Mouse (Mus musculus) heart, adult 18-20 months (tissue): Measurements from ENCODE around the gene Gm49425. TPM values are rescaled to one million over a fixed set of nuclear protein-coding genes. Genes with fewer than 3 reads are reported as not detected.
A peak's percentile ranks its signal among the peaks of the same experiment; 100 is the strongest.
"Not testable (repeated sequence)": the region's sequence is repeated elsewhere in the genome, so short reads cannot be mapped to it uniquely, and the experiment has no call there.

Source experiments
- DNase-seq, 2 experiments: peaks; one replicate each; pipeline ENCODE4 v3.0.0; 2021 to 2022; ENCODE audit warnings: mixed read lengths in 1 of 2
- long read RNA-seq, 2 experiments: library from polyadenylated mRNA; stranded (forward); transcript quantifications; one replicate each; pipeline ENCODE4 v2.0.0; 2021
- total RNA-seq, 2 experiments: library from RNA; stranded (reverse); gene quantifications; 2 replicates each; pipeline ENCODE4 v1.2.3; 2021

Gene Gm49425
- not detected for total RNA-seq
- long read RNA-seq, experiment 1, result 0 reads
- long read RNA-seq, experiment 2, result 0 reads

GRCm38 (mm10) chr15:101517161-101517560 lies at the start of gene Gm49425:
Gene Gm49425 (minus strand): TSS chr15:101517261.
- not testable (repeated sequence) for DNase-seq

GRCm38 (mm10) chr15:101562850-101563249 lies 45.8 kb upstream of the Gm49425 start, which contains the start of gene Krt90:
Gene Krt90 (minus strand): TSS chr15:101562950.
- DNase-seq, result no peak

- DNase-seq, result no peak
Observed at GRCm38 (mm10) chr15:101558034-101558646, 41.1 kb upstream of the Gm49425 start.

- peak; percentile 9 to 12 for DNase-seq
Observed at GRCm38 (mm10) chr15:101553169-101553568, 36.1 kb upstream of the Gm49425 start.

- DNase-seq, result no peak
Observed at GRCm38 (mm10) chr15:101552188-101552587, 35.1 kb upstream of the Gm49425 start.

- no peak for DNase-seq
Observed at GRCm38 (mm10) chr15:101550567-101550966, 33.5 kb upstream of the Gm49425 start, which contains the start of gene Krt82. Gene Krt82 (minus strand): TSS chr15:101550667.

- no peak for DNase-seq
Observed at GRCm38 (mm10) chr15:101544478-101544877, 27.4 kb upstream of the Gm49425 start.

- no peak for DNase-seq
Observed at GRCm38 (mm10) chr15:101542543-101542942, 25.5 kb upstream of the Gm49425 start.

- DNase-seq, result peak; percentile 12
Observed at GRCm38 (mm10) chr15:101538580-101538900, 21.5 kb upstream of the Gm49425 start.

- DNase-seq, result peak in 1 of 2 experiments; percentile 7
Observed at GRCm38 (mm10) chr15:101537864-101538579, 21.0 kb upstream of the Gm49425 start.

GRCm38 (mm10) chr15:101536054-101536850 lies 19.2 kb upstream of the Gm49425 start:
- no peak for DNase-seq

GRCm38 (mm10) chr15:101532720-101533119 lies 15.7 kb upstream of the Gm49425 start, which contains the start of gene Krt84:
Gene Krt84 (minus strand): TSS chr15:101532820.
- no peak for DNase-seq

GRCm38 (mm10) chr15:101522556-101523232 lies 5.6 kb upstream of the Gm49425 start:
- DNase-seq, result no peak

- DNase-seq, result peak; percentile 61 to 85
Observed at GRCm38 (mm10) chr15:101519792-101520191, 2.7 kb upstream of the Gm49425 start.

- DNase-seq, result no peak
Observed at GRCm38 (mm10) chr15:101508247-101508646, 8.8 kb downstream of the Gm49425 start.

GRCm38 (mm10) chr15:101506896-101507758 lies 9.9 kb downstream of the Gm49425 start:
- DNase-seq, result no peak

- DNase-seq, result peak; percentile 45 to 53
Observed at GRCm38 (mm10) chr15:101497181-101497580, 19.9 kb downstream of the Gm49425 start.

GRCm38 (mm10) chr15:101495266-101495665 lies 21.8 kb downstream of the Gm49425 start:
- DNase-seq, result no peak

- peak in 1 of 2 experiments; percentile 13 for DNase-seq
Observed at GRCm38 (mm10) chr15:101494203-101494602, 22.9 kb downstream of the Gm49425 start.

GRCm38 (mm10) chr15:101493713-101494112 lies 23.3 kb downstream of the Gm49425 start:
- no peak for DNase-seq

- no peak for DNase-seq
Observed at GRCm38 (mm10) chr15:101492718-101493117, 24.3 kb downstream of the Gm49425 start.
